Mouse (Mus musculus) spleen, postnatal 10 days (tissue): ENCODE results near the gene Syt10.
"Not testable (repeated sequence)": the region's sequence is repeated elsewhere in the genome, so short reads cannot be mapped to it uniquely, and the experiment has no call there.

ENCODE experiments used
- DNase-seq, 2 experiments: peaks; one replicate each; pipeline ENCODE4 v3.0.0; 2021 to 2022; ENCODE audit warnings: low spot score in 2 of 2

Gene Syt10

DNA sequence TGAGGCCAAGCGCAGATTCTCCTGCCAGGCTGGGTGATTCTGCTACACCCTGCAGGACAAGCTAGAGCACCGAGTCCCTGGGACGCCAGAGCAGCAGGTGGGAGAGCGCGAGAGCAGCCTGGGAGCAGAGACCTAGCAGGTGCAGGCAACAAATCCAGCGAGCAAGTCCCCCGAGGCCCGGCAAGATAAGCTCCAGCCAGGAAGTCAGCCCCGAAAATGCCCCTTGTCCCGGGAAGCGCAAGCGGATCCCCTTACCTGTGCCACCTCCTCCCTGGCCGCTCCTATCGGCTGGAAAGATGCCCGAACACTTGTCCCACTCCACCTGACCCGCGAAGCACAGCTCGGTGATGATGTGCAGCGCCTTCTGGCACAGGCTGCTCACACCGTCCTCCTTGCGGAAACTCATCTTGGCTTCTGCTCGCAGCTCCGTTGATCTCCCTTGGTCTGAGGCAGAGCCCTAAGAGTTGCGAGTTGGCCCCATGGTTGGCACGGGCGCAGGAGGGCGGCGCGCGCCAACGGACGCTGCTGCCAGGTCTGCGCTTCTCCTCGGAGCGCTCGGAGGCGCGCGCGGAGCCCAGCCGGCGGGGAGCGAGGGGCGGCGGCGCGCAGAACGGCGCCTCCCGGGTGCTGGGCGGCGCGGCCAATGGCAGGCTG is at the start of gene Syt10:
Gene Syt10 (minus strand): TSS at position 497 of the 654 bp plus-strand sequence.
- no peak for DNase-seq

DNA sequence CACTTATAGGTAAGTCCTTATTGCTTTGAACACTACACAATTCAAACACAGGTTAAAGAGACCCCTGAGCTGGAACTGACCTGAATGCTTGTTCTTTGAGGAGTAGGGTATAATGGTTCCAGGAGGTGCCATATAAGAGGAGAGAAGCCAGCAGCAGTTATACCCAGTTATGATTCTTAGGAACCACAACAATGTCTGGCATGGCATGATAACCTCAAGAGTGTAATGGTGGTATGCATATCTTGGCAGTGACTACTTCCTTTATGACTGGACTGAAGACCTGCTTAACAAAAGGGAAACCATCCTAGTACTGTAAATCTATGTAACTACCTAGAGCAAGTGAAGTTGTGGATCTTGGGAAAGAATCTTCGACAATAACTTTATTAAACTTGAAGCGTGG is 42.1 kb upstream of the Syt10 start:
- no peak for DNase-seq

DNA sequence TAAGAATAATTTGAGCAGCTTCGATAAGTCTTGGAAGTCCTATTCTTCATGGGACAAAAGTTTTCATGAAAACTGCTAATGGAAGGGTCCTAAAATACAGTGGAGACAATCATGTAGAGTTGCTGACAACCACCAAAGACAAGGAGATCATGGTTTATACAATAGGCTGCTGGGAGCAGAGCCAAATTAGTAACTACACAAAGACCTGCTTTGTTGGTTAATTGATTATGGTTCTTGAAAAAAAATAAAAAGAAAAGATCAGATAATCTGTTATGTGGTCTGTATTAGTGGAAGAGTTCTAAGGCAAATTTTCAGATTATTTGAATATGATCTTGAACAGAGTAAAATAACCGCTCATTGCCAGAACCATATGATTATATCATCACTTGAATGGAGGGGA is 37.3 kb upstream of the Syt10 start:
- DNase-seq, result no peak

DNA sequence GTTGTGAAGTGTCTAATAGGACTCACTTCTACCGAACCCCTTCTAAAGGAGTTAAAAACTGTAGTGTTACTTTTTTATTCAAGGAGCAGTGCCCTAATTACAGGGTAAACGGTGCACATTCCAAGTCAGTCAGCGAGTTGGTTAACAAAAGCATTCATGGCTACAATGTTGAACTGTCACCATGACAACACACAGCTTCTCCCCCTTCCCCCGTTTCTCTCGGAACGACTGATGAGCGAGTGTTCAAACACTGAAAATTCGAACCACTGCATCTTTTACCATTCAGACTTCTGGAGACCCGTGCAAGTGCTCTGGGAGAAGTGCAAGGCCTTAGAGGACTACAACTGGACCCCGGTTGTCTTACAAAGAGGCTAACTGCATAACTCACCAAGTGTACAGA is 25.6 kb downstream of the Syt10 start:
- no peak for DNase-seq

DNA sequence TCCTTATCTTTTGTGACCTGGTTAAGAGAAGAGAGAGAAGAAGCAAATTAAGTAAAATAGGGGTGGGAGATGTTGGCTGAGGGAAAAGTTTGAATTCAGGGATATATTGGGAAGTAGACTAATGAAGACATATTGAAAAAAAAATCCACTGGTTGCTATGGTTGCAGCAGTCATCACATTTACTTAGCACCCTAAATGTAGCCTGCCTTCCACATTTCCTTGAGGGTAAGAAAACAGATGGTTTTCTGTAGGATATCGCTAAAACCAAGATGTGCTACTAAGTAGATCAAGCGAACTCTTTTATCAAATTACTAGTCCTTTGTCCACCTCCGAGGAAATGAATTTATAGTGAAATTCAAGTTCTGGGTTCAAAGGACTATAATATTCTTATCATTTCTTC is 37.2 kb downstream of the Syt10 start:
- DNase-seq, result no peak

DNA sequence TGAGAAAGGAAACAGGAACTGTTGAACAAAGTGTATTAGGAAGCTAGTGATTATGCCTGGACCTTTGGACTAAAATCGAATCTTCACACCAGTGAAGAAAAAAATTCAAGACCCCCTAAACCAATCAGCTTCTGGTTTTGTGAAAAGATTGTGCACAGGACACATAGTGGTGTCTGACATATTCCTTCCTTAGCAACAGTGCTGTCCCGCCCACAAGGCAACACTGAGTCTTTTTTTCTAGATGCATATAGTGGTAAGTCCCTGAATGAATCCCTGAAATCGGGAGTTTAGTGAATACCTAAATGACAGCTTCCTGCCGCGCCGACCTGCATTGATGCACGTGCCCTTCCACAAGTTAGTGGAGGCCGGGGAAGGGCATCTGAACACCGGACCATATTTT is 61.7 kb downstream of the Syt10 start:
- no peak for DNase-seq

DNA sequence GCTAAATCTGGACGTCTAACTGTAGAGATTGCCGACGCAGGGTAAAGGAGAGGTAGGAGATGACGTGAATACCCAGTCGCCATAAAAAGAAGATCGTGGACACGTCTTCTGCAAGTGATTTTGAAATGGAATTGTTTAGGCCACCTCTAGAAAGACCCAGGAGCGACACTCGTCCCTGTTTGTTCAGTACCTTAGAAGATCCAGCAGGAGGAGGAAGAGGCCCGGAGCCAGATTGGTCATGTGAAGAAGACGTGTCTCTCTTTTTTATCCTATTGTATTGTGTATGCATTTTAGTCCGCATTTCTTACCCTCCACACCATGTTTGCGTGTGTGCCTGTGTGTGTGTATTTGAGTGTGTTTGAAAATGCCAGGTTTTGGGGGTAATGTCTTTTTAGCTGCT is 75.6 kb downstream of the Syt10 start:
- not testable (repeated sequence) for DNase-seq

DNA sequence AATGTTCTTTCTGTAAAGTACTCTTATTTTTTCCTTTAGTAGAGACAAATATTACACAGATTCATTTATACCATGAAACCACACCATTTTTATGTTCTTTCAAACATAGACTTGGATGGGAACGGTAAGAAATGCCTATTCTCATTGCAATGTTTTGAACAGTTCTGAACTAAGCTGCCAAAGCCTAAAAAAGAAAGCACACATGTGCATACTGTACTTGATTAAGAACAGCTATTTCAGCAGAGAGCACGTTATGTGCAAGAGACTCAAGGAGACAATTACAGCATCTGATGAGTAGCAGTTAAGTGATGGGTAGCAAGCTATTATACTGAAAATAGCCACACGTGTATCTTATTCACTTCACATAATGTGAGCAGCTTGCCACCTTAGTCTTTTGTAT is 108.0 kb downstream of the Syt10 start:
- DNase-seq, result no peak
